Mouse (Mus musculus): ENCODE results near the gene Hoxa6. TPM values are rescaled to one million over a fixed set of nuclear protein-coding genes. Genes with fewer than 3 reads are reported as not detected.

Hoxa6 gene
- total RNA-seq, 2 experiments from 2014 or later = not detected

- DNase-seq (ENCODE audit: low spot score in 2 of 2) = no peak
Measured at GRCm38 (mm10) chr6:52241001-52241621, 32.6 kb upstream of the Hoxa6 start.

GRCm38 (mm10) chr6:52240389-52241000, 32.0 kb upstream of the Hoxa6 start, which contains the start of gene Hoxa10:
TSS of gene Hoxa10 (minus strand) at chr6:52240854.
- peak in 1 of 2 experiments; percentile 50 for DNase-seq (ENCODE audit: low spot score in 2 of 2)

GRCm38 (mm10) chr6:52239625-52240388, 31.3 kb upstream of the Hoxa6 start:
- DNase-seq (ENCODE audit: low spot score in 2 of 2) = no peak

DNA sequence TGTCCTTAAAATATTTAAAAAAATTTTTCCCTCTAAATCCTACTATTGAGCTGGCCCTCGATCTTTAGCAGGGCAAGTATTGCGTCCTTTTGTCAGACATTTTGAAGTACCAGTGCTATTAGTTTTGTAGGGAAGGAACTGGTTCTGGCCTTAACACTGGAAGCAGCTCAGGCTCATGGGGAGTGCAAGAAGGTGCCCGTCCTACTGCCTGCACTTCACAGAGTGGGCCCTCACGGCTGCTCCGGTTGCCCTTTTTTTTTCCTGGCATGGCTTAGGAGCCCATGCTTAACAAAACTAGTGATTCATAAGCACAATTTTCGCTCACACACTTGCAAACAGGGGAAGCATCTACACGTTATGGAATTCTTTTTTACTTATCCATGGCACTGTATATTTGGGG, 30.5 kb upstream of the Hoxa6 start:
- no peak for DNase-seq (ENCODE audit: low spot score in 2 of 2)

DNA sequence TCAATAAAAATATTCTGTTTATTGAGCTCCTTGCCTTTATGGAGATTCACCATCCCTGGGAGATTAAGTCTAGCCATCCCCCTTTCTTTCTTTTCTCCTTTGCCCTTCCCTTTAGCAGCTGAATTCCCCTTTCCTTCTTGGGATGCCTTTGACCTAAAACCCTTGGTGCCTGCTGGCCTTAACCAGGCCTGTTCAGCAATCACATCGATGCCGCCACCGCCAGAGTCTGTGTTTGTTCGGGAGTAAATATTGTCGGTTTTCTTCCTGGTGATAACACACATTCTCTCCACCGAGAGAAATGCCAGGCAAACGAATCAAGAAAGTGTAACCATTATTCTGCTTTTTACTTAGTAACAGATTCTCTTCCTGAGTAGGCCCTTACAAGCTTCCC, 29.6 kb upstream of the Hoxa6 start:
- no peak for DNase-seq (ENCODE audit: low spot score in 2 of 2)

- DNase-seq (ENCODE audit: low spot score in 2 of 2) = no peak
Measured at GRCm38 (mm10) chr6:52237346-52238154, 29.0 kb upstream of the Hoxa6 start.

DNA sequence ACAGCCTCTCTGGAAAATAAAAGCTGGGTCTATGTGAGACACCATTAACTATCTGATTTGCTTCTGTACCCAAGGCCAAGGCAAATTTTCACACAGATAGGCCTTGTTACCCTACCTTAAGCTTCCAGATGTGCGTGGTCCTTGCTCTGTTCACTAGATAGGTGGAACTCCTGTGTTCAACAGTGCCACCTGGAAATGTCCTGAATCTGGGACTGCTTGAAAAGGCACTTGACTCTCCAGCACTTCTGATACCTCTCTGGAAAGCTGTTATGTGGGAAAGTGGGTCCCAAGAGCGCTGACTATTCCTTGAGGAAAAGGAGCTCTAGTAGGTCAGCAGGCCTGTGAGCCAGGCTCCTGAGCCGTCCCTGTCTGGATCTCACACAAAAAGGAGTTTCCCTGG, 28.3 kb upstream of the Hoxa6 start:
- no peak for DNase-seq (ENCODE audit: low spot score in 2 of 2)

GRCm38 (mm10) chr6:52235866-52236265, 27.3 kb upstream of the Hoxa6 start:
- DNase-seq (ENCODE audit: low spot score in 2 of 2) = no peak

DNA sequence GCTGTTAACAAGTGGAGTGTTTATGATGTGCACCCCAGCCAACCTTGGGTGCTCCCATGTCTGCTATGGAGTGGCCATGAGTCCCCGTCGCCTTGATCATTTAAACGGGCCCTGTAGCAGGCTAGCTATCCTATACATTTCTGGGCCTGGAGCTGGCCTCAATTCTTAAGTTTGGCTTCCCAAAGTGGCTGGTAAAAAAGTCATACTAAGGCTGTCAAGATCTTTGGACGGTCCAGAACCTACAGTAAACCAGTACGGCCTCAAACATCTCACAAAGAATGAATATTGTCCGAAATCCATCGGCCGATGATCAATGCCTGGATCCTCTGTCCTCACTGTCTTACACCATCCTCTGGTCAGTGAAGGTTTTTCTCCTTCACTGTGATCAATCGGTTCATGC, 26.7 kb upstream of the Hoxa6 start:
- no peak for DNase-seq (ENCODE audit: low spot score in 2 of 2)

GRCm38 (mm10) chr6:52234428-52235140, 26.1 kb upstream of the Hoxa6 start:
- DNase-seq (ENCODE audit: low spot score in 2 of 2) = no peak

DNA sequence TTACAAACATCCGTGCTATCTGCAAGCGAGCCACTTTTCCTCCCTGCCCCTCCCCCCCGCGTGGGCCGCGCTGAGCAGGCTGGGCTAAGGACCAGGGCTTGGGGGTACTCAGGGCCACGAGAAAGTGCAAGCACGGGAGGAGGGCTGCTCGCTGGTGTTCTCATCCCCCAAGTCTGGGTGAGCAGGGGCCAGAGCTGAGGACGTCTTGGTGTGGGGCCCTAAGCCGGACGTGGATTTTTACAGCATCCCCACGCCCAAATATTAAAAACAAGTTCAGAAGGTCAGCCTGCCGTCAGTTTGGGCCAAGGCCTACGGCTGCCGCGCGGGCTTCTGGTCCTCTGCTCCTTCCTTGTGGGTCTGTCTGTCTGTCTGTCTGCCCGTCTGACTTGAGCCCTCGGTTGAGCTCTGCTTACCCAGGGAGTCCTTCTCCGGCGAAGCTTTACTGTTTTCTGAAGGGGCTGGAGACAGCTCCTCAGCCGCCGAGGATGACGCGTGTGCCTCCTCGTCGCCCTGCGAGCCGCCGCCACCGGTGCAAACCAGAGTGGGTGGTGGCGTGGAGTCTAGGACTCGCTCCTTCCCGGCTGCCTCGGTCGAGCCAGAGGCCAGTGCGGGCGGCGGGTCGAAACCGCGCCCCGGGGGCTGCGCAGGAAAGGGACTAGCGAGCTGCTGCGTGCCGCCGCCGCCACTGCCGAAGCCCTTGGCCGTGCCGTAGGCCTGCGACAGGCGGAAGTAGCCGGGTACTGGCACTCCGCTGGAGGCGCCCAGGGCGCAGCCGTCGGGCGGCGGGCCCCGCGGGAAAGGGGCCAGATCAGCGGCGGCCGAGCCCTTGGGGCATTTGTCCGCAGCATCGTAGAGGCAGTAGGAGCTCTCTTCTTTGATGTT, 25.3 kb upstream of the Hoxa6 start:
- DNase-seq (ENCODE audit: low spot score in 2 of 2) = no peak

- no peak for DNase-seq (ENCODE audit: low spot score in 2 of 2)
Measured at GRCm38 (mm10) chr6:52232984-52233545, 24.5 kb upstream of the Hoxa6 start.

DNA sequence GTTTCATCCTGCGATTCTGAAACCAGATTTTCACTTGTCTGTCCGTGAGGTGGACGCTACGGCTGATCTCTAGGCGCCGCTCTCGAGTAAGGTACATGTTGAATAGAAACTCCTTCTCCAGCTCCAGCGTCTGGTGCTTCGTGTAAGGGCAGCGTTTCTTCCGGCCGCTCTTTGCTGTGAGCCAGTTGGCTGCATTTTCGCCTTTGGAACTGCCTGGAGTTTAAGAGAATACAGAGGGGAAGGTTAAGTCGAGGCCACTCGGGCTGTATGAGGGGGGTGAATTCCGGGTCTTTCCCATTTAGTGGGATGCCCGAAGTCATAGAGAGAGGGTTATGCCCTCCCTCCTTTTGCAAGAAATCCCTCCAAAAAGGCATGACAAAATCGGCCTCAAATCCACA, 24.0 kb upstream of the Hoxa6 start:
- no peak for DNase-seq (ENCODE audit: low spot score in 2 of 2)

- DNase-seq (ENCODE audit: low spot score in 2 of 2) = no peak
Measured at GRCm38 (mm10) chr6:52231885-52232567, 23.5 kb upstream of the Hoxa6 start.

DNA sequence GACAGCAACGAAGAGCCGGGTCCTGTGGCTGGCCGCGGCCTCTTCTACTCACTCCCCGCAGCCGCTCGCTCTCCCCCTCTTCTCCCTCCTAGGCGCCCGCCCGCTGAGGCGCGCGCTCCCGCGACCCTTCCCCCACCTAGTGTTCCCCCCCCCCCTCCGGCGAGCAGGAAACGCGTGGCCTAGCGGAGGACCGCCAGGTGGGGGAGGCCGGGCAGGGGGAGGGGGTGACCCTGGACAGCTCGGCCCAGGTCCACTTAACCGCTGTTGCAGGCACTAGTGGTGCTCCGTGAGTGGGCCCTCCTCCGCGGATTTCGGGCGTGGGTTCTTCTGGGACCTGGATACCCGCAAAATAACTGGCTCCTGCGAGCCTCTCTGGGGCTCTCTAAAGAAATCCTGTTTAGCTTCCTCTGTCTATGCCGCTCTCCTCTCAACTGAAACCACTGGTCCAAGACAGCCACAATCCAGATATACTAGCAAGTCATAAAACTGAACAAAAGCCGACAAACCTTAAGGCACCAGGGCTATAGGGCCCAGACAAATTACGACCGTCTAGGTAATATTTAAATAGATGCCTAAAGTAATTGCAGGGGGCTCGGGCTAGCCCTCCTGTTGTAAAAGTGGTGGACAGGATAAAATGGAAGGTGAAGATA, 22.1 kb upstream of the Hoxa6 start, which contains the start of gene Hoxa9:
Hoxa9 (minus strand) TSS at position 574 of the 650 bp plus-strand sequence.
- DNase-seq (ENCODE audit: low spot score in 2 of 2) = no peak

- DNase-seq (ENCODE audit: low spot score in 2 of 2) = no peak
Measured at GRCm38 (mm10) chr6:52229558-52230416, 21.3 kb upstream of the Hoxa6 start.
